Mouse (Mus musculus): ENCODE measurements at regions not wholly inside any gene's neighbourhood (a gene's known extent, or its start where the extent isn't known, plus 50 kb on each side); places are given as distances from the start of the nearest gene placed in this dataset.

- no peaks in the 10 kb centered on the region for H3K9me3 ChIP-seq
- WGBS = 34% methylated on average over 7 of the region's 7 CpGs
- no peak overlapping the region for H3K4me3 ChIP-seq (replicated peaks)
- no peak overlapping the region for H3K27ac ChIP-seq
- H3K27me3 ChIP-seq = no peaks in the 10 kb centered on the region
- peak; percentile 76 for ATAC-seq
- no peak overlapping the region for H3K9ac ChIP-seq (replicated peaks)
- no peaks in the 10 kb centered on the region for H3K36me3 ChIP-seq
- peaks cover 7% of the 10 kb centered on the region for H3K4me1 ChIP-seq (replicated peaks)
- no peak overlapping the region for H3K4me2 ChIP-seq (replicated peaks)
Measured at GRCm38 (mm10) chr1:72963449-72963848, 52.3 kb downstream of the Tnp1 start.

- Histone ChIP-seq H3K4me3 (replicated peaks) (no peak overlapping the region), H3K36me3 (no peaks in the 10 kb centered on the region), H3K9me3 (no peaks in the 10 kb centered on the region), H3K27me3 (no peaks in the 10 kb centered on the region), H3K27ac (no peak overlapping the region), H3K4me2 (replicated peaks) (no peak overlapping the region), H3K9ac (replicated peaks) (no peak overlapping the region), H3K4me1 (replicated peaks) (peaks cover 7% of the 10 kb centered on the region)
- 17% methylated on average over 4 of the region's 4 CpGs for whole genome bisulfite sequencing
- ATAC-seq = no peak
Measured at GRCm38 (mm10) chr1:72960241-72960653, 55.5 kb downstream of the Tnp1 start.

DNA sequence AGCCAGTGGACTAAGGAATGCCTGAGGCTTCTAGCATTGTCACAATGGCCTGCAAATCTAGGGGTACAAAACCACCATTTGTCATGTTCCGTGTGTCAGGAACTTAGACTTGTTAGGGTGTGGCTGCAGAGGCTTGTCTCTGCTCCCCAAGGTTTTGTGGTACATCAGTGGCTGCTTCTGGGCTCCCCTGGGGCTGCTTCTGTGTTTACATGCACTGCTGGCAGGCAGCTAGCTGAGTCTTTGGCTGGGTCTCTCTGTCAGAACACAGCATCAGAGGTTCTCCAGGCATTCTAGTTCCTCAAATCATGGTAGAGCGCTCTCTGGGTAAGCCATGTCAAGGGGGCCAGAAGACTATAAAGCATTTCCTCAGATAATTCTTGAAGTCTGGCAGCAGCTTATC lies 60.3 kb downstream of the Tnp1 start:
- Histone ChIP-seq H3K27me3 (no peaks in the 10 kb centered on the region), H3K4me2 (replicated peaks) (no peak overlapping the region), H3K9me3 (no peaks in the 10 kb centered on the region), H3K4me1 (replicated peaks) (no peaks in the 10 kb centered on the region), H3K27ac (no peak overlapping the region), H3K9ac (replicated peaks) (no peak overlapping the region), H3K36me3 (no peaks in the 10 kb centered on the region), H3K4me3 (replicated peaks) (no peak overlapping the region)
- WGBS = 87% methylated on average over 2 of the region's 2 CpGs
- no peak for ATAC-seq

GRCm38 (mm10) chr1:72952896-72953295 lies 62.8 kb downstream of the Tnp1 start:
- Histone ChIP-seq H3K27ac (no peak overlapping the region), H3K27me3 (no peaks in the 10 kb centered on the region), H3K4me3 (replicated peaks) (no peak overlapping the region), H3K4me2 (replicated peaks) (no peak overlapping the region), H3K36me3 (no peaks in the 10 kb centered on the region), H3K9me3 (no peaks in the 10 kb centered on the region), H3K4me1 (replicated peaks) (no peaks in the 10 kb centered on the region), H3K9ac (replicated peaks) (no peak overlapping the region)
- WGBS = 57% methylated on average over 6 of the region's 6 CpGs
- no peak for ATAC-seq

- H3K9me3 ChIP-seq = no peaks in the 10 kb centered on the region
- H3K27ac ChIP-seq = no peak overlapping the region
- no peak for ATAC-seq
- no peaks in the 10 kb centered on the region for H3K27me3 ChIP-seq
- WGBS = 84% methylated on average over 7 of the region's 7 CpGs
- H3K4me1 ChIP-seq (replicated peaks) = no peaks in the 10 kb centered on the region
- no peak overlapping the region for H3K9ac ChIP-seq (replicated peaks)
- no peak overlapping the region for H3K4me3 ChIP-seq (replicated peaks)
- no peaks in the 10 kb centered on the region for H3K36me3 ChIP-seq
- H3K4me2 ChIP-seq (replicated peaks) = no peak overlapping the region
Measured at GRCm38 (mm10) chr1:72951802-72952201, 63.9 kb downstream of the Tnp1 start.

GRCm38 (mm10) chr1:72951365-72951764 lies 64.3 kb downstream of the Tnp1 start:
- H3K4me3 ChIP-seq (replicated peaks) = no peak overlapping the region
- WGBS = 88% methylated on average over 7 of the region's 7 CpGs
- no peak overlapping the region for H3K4me2 ChIP-seq (replicated peaks)
- H3K9ac ChIP-seq (replicated peaks) = no peak overlapping the region
- 0 out of 2 replicates have a peak, but pooled peaks cover under 1% of the 10 kb centered on the region for H3K27me3 ChIP-seq
- no peak for ATAC-seq
- H3K36me3 ChIP-seq = no peaks in the 10 kb centered on the region
- H3K27ac ChIP-seq = no peak overlapping the region
- H3K9me3 ChIP-seq = no peaks in the 10 kb centered on the region
- H3K4me1 ChIP-seq (replicated peaks) = 0 out of 2 replicates have a peak, but pooled peaks cover under 1% of the 10 kb centered on the region

GRCm38 (mm10) chr1:72946235-72946634 lies 69.5 kb downstream of the Tnp1 start:
- no peaks in the 10 kb centered on the region for H3K9me3 ChIP-seq
- no peak overlapping the region for H3K4me2 ChIP-seq (replicated peaks)
- no peak overlapping the region for H3K27ac ChIP-seq
- H3K27me3 ChIP-seq = 0 out of 2 replicates have a peak, but pooled peaks cover 4% of the 10 kb centered on the region
- no peak overlapping the region for H3K4me3 ChIP-seq (replicated peaks)
- no peak for ATAC-seq
- H3K36me3 ChIP-seq = no peaks in the 10 kb centered on the region
- H3K9ac ChIP-seq (replicated peaks) = no peak overlapping the region
- WGBS = 21% methylated on average over 4 of the region's 4 CpGs
- peaks cover 15% of the 10 kb centered on the region for H3K4me1 ChIP-seq (replicated peaks)

DNA sequence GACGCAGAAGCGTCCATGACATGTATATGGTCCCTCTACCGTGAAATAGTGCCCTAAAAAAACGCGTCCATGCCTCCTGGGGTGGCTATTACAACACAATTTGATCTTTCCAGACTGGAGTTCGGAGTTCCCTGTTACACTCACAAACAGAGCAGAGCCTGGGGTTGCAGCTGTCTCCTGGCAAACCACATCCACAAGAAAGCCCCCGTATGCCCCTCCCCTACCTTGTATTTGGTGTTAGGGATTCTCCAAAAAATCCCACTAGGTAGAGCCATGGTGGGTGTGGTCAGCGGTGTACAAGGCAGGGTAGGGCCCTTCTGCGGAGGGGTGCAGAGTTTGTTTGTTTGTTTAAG lies 70.0 kb downstream of the Tnp1 start:
- Histone ChIP-seq H3K27ac (no peak overlapping the region), H3K36me3 (no peaks in the 10 kb centered on the region), H3K4me3 (replicated peaks) (no peak overlapping the region), H3K27me3 (0 out of 2 replicates have a peak, but pooled peaks cover 4% of the 10 kb centered on the region), H3K9ac (replicated peaks) (no peak overlapping the region), H3K9me3 (no peaks in the 10 kb centered on the region), H3K4me2 (replicated peaks) (peak overlapping the region; percentile 45), H3K4me1 (replicated peaks) (peaks cover 15% of the 10 kb centered on the region)
- 12% methylated on average over 9 of the region's 9 CpGs for WGBS
- ATAC-seq = 0 out of 2 replicates have a peak, but pooled peaks have one; percentile 20

DNA sequence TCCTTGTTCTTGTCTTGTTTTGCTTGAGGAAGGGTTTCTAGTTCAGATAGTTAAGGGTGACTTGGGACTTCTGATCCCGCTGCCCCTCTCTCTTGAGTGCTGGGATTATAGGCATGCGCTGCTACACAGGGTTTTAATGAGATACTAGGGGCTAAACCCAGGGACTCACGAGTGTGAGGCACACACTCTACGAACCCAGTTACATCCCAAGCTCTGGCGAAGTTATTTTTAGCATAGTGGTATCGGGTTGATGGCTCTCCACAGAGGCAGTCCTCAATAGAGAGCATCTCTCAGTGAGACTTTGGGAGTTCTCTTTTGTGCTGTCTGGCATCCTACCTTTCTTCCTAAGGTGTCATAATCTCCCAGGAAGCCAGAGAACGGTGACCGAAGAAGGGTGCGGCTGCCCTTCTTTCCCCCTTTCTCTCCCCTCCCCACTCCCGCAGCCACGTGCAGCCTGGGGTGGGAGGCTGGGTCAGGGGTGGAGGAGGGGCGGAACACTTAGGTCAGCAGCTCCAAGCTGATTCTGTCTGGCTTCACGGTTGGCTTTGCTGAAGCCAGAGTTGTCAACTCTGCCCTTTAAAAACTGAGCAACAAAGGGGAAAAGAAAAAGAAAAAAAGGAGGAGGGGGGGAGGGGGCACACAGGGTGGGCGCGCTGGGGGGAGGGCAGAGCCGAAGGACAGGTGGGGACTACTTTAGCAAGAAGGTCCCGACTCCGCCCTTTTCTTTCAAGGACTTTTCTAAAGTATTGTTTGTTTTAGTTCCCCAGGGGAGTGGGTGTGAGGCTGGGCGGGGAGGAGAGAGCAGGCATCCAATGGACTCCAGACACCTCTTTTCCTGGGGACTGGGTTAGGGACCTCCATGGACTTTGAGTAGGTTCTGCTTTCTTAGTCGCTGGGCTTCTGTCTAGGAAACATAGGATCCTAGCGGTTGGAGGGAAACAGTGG lies 70.4 kb upstream of the Igfbp5 start:
- ATAC-seq = 0 out of 2 replicates have a peak, but pooled peaks have one; percentile 11
- peak overlapping the region; percentile 9; the same call in 1 of the 2 replicates for H3K4me3 ChIP-seq (replicated peaks)
- WGBS = 7% methylated on average over 21 of the region's 21 CpGs

DNA sequence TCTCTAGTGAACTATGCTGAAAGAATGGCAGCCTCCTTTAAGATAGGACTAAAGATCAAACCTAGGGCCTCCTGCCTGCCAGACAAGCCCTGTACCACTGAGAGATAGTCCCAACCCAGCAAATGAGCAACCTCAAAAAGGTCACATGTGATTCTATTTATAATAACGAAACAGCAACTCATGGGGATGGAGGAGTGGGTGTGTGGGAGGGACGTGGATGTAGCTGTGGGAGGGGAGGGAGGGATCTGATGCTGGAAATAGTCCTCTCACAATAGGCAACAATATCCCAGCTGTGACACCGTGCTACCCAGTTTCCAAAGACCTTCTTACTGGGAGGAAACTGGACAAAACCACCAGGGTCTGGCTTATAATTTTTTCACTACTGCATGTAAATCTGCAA lies 69.5 kb upstream of the Igfbp5 start:
- Histone ChIP-seq H3K27me3 (0 out of 2 replicates have a peak, but pooled peaks cover 4% of the 10 kb centered on the region), H3K27ac (no peak overlapping the region), H3K9ac (replicated peaks) (no peak overlapping the region), H3K36me3 (no peaks in the 10 kb centered on the region), H3K4me2 (replicated peaks) (no peak overlapping the region), H3K9me3 (no peaks in the 10 kb centered on the region), H3K4me3 (replicated peaks) (no peak overlapping the region), H3K4me1 (replicated peaks) (peaks cover 15% of the 10 kb centered on the region)
- no peak for ATAC-seq
- WGBS = 37% methylated on average over 3 of the region's 3 CpGs

More for the DNA sequence above, 70.4 kb upstream of the Igfbp5 start:
- Histone ChIP-seq H3K36me3 (no peaks in the 10 kb centered on the region), H3K27me3 (0 out of 2 replicates have a peak, but pooled peaks cover 4% of the 10 kb centered on the region), H3K9ac (replicated peaks) (no peak overlapping the region; the same call in 1 of the 2 replicates), H3K4me1 (replicated peaks) (peaks cover 15% of the 10 kb centered on the region), H3K27ac (no peak overlapping the region), H3K9me3 (no peaks in the 10 kb centered on the region), H3K4me2 (replicated peaks) (peak overlapping the region; percentile 45)

DNA sequence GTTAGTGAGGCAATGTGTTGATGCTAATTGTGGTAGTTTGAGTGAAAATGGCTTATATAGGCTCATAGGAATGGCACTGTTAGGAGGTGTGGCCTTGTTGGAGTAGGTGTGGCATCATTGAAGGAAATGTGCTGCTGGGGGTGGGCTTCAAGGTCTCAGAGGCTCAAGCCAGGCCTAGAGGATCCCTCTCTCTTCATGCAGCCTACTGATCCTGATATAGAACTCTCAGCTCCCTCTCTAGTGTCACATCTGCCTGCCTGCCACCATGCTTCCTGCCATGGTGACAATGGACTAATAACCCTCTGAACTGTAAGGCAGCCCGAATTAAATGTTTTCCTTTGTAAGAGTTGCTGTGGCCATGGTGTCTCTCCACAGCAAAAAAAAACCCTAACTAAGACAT lies 68.4 kb upstream of the Igfbp5 start:
- 93% methylated on average over 1 of the region's 1 CpGs for WGBS
- Histone ChIP-seq H3K9ac (replicated peaks) (no peak overlapping the region), H3K27me3 (0 out of 2 replicates have a peak, but pooled peaks cover 4% of the 10 kb centered on the region), H3K4me3 (replicated peaks) (no peak overlapping the region), H3K4me1 (replicated peaks) (peaks cover 15% of the 10 kb centered on the region), H3K4me2 (replicated peaks) (no peak overlapping the region), H3K27ac (no peak overlapping the region), H3K36me3 (no peaks in the 10 kb centered on the region), H3K9me3 (no peaks in the 10 kb centered on the region)
- ATAC-seq = no peak

GRCm38 (mm10) chr1:72942351-72942750 lies 67.7 kb upstream of the Igfbp5 start:
- Histone ChIP-seq H3K27me3 (0 out of 2 replicates have a peak, but pooled peaks cover 4% of the 10 kb centered on the region), H3K9me3 (no peaks in the 10 kb centered on the region), H3K4me1 (replicated peaks) (peaks cover 15% of the 10 kb centered on the region), H3K4me2 (replicated peaks) (no peak overlapping the region), H3K27ac (no peak overlapping the region), H3K36me3 (no peaks in the 10 kb centered on the region), H3K9ac (replicated peaks) (no peak overlapping the region), H3K4me3 (replicated peaks) (no peak overlapping the region)
- no peak for ATAC-seq
- WGBS = 87% methylated on average over 9 of the region's 9 CpGs

Measured in midbrain, embryonic 13.5 days (tissue).